Mouse (Mus musculus) hematopoietic multipotent progenitor cell, adult 10-12 weeks (in vitro differentiated cells): ENCODE measurements around the gene Smim24. TPM values are rescaled to one million over a fixed set of nuclear protein-coding genes. Genes with fewer than 3 reads are reported as not detected.

ENCODE experiments used
- polyA plus RNA-seq: library from polyadenylated mRNA; stranded (reverse); fragments of >175 nt; gene quantifications from 2 replicates; pipeline ENCODE4 v1.2.3, GENCODE M21; 2012; ENCODE audit warnings: low replicate concordance

Smim24 gene
- 3.0 and 3.7 TPM in 2 replicates for polyA plus RNA-seq

DNA sequence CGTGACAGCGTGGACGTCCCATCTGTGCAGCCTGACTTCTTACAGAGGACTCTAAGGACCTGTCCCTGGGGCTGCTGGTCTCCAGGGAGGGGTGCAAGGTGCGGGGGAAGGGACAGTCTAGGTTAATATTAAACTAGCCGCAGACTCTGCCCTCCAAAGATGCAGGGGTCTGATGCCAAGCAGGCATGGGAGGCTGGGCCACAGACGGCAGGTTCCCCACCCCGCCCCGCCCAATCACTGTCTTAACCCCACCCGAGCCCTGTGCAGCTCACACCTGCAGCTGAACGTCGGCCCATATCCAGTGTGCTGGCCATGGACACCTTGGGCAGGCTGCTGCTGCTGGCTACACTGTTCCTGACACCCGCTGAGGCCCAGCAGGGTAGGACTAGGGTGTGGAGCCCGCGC is at the start of gene Smim24:
Gene Smim24, plus strand, starts transcription at position 271 of the 405 bp plus-strand sequence.

DNA sequence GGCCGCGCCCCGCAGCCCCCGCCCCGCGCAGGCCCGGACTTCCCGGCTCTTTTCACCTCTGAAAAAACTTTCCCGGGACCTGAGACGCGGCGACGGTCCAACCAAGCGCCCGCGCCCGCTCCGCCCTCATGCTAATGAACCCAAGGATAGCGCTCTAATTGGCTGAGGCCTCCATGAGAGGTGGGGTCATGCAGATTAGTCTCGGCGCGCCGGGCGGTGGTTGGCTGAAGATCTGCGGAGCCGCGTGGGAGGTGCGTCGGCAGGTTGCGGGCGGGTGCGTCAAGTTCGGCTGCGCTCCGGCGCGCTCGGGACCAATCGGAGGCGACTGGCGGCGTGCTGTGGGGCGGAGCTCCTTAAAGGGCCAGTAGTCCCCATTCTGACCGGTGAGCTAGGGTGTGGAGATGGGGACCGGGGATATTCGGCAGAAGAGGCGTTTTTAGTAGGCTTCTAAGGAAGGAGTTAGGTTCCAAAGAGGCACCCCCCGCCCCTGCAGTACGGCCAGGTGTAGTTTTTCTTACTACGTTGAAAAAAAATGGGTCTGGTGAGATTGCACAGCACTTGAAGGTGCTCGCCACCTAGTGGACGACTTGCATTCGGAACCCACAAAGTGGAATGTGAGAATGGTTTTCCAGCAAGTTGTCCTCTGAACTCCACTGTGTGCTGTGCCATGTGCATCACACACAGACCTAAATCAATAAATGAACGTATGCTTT is 42.3 kb upstream of the Smim24 start, which contains the start of gene Hmg20b:
Gene Hmg20b, minus strand, starts transcription at position 130 of the 713 bp plus-strand sequence.

DNA sequence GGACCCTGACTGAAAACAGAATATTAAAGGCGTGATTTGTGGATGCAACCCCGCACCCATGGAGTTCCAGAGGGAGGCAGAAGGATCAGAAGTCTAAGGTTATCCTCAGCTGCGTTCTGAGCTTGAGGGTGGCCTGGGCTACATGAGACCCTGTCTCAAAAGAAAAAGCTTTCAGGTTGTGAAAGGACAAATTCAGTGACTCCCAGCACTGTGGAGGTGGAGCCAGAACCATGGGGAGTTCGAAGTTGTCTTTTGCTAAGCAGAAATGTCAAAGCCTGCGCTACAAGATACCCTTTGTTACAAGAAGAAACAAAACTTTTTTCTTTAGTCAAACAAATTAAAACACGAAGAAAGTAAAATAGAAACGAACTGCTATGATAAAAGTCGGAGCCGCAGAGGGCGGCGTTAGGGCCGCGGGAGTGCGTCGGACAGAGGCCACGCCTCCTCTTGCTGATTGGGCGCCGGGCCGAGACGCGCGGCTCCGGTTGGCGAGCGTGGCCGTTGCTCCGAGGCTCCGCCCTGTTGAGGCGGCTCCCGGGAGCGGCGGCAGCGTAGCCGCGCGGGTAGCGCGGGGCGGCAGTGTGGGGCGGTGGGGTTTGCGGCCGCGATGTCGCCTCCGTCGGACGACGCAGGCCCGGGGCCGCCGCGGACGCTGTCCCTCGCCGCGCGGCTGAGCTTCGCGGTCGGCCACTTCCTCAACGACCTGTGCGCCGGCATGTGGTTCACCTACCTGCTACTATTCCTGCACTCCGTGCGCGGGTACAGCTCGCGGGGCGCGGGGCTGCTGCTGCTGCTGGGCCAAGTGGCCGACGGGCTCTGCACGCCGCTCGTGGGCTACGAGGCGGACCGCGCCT is 35.6 kb upstream of the Smim24 start, which contains the start of gene Mfsd12:
Gene Mfsd12, plus strand, starts transcription at position 501 of the 854 bp plus-strand sequence.

DNA sequence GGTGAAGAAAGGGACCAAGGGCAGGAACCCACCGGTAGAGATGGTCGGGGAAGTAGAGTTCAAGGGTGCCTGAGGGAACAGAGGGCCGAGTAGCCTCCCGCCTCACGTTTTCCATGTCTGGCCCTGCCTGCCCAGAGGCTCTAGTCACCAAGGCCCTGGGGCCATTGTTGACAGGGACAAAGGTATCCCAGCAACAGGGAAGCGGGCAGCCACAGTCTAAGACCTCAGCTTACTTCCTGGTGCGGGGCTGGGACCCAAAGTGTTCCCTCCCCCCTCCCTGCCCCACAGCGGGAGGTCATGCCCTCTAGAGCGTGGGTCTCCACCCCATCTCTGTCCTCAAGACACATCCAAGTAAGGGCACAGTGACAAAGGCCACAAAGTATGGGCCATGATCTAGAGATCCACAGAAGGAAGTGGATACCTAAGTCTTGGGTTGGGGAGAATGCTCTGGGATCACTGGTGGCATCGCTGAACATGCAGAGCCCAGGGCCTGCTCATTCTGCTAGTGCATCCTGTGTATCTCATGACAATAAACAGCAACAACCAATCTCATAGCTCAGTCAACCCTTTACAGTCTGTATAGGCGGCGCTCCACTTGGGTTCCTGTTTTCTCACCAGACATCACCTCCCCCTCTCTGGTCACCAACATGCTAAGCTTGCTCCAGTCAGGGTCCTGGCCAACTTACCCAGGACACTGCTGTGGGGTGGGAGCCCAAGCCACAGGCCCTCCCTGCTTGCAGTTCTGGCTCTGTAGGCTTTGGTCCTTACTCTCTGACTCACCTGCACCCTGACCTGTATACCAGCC is 27.0 kb upstream of the Smim24 start, which contains the start of gene 4930404N11Rik:
Gene 4930404N11Rik, minus strand, starts transcription at position 145 of the 805 bp plus-strand sequence.

DNA sequence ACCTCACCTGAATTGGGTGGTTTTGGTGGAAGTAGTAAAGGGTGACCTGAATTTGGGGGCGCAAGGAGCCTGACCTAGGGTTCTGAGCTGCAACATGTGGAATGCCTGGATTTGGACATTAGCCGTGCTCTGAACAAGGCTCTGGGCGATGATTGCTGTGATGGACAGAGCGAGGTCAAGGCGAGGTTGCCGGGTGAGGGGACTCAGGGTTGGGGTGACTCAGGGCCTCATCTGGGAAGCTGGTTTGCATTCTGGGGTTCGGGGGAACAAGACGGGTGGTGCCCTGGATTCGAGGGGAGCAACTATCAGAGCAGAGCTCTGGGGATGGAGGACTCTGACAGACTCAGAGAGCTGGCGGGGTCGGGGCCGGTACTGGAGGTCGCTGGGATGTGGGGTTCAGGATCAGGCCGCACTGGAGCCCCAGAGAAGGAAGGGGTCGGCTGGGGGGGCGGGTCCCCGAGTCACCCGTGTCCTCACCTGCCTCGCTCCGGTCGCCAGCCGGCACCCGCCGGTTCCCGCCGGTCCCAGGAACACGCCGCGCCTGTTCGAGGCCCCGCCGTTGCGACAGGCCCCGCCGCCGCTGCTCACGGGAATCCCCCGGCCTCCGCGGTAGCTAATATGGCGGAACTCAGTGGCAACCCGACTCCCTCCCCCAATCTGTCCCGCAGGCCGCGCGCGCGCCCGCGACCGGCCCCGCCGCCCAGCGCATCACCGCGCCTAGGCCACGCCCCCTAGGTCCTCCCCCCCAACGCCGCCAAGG is 14.9 kb upstream of the Smim24 start, which contains the start of gene Fzr1:
Gene Fzr1, minus strand, starts transcription at position 724 of the 760 bp plus-strand sequence.

DNA sequence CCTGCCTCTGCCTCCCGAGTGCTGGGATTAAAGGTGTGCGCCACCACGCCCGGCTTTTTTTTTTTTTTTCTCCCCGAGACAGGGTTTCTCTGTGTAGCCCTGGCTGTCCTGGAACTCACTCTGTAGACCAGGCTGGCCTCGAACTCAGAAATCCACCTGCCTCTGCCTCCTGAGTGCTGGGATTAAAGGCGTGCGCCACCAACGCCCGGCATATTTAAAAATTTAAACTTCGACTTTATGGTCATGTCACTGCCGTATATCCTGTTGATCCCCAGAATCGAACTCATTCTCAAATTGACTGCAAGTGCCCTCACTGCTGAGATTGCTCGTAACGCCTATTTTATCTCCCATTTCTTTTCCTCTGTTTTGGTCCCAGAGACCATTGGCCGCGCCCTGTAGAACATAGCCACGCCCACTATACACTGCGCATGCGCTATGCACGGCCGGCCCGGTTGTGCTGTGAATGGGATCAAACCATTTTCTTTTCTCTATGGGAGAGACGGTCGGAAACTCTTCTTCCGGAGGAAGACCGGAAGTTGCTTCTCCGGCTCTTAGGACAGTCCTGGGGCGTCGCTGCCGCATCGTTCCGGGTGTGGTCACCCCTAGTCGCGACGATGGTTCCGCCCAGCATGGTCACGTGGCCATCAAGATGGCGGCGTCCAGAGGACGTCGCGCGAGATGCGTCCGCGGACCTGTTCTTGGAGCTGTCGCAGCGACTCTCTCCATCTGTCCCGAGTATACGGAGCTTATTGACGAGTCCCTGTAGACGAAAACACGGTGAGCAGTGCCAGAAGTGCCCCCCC is 8.8 kb upstream of the Smim24 start, which contains the start of the genes Dohh and Gm48551:
Gene Dohh, plus strand, starts transcription at position 627 of the 803 bp plus-strand sequence.
Gene Gm48551, plus strand, starts transcription at position 665 of the 803 bp plus-strand sequence.

DNA sequence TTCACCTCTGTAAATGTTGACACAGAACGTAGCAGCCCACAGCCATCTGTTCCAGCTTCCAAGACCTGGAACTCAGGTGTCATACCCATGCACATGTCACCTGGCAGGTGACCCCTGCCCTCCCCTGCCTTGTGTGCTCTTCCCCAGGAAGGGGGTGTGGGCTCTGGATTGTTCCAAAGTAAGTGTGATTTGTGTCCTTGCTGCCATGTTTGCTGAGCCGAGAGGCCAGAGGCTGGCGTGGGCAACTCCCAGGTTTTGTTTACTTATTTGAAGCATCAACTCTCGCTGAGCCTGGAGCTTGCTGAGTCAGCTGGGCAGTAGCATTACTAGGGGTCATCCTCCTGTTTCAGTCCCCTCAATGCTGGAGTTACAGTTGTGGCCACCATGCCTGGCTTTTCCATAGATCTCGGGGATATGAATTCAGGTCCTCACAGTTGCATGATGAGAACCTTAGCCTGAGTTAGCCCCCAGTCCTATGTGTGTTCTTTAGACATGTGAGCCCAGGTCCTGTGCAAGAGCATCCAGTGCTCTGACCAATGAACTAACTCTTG is 4.3 kb upstream of the Smim24 start, which contains the start of gene Gm48552:
Gene Gm48552, plus strand, starts transcription at position 501 of the 551 bp plus-strand sequence.

Other genes with a start within 250 kb of the Smim24 start
- gene Pias4, start 225.1 kb upstream of the Smim24 start, polyA plus RNA-seq = 72.6 and 164 TPM in 2 replicates
- gene Eef2, start 216.4 kb upstream of the Smim24 start, polyA plus RNA-seq = 495 and 2,413 TPM in 2 replicates
- gene Dapk3, start 210.0 kb upstream of the Smim24 start, polyA plus RNA-seq = 53.4 and 152 TPM in 2 replicates
- 0.09 TPM in 1 of 2 replicates, not detected in the other for gene 4930442H23Rik, start 209.2 kb upstream of the Smim24 start, polyA plus RNA-seq
- gene Nmrk2, start 191.0 kb upstream of the Smim24 start, polyA plus RNA-seq = not detected in 2 replicates
- 0.53 and 0.94 TPM in 2 replicates for gene Atcay, start 162.2 kb upstream of the Smim24 start, polyA plus RNA-seq
- 4.0 and 8.6 TPM in 2 replicates for gene Zfr2, start 159.9 kb upstream of the Smim24 start, polyA plus RNA-seq
- 31.4 and 107 TPM in 2 replicates for gene Matk, start 140.1 kb upstream of the Smim24 start, polyA plus RNA-seq
- 314 and 329 TPM in 2 replicates for gene Mrpl54, start 126.1 kb upstream of the Smim24 start, polyA plus RNA-seq
- gene Apba3, start 126.1 kb upstream of the Smim24 start, polyA plus RNA-seq = 70.4 and 133 TPM in 2 replicates
- 15.0 and 35.0 TPM in 2 replicates for gene Tjp3, start 101.5 kb upstream of the Smim24 start, polyA plus RNA-seq
- gene Pip5k1c, start 100.1 kb upstream of the Smim24 start, polyA plus RNA-seq = 245 and 665 TPM in 2 replicates
- 60.3 and 77.6 TPM in 2 replicates for gene Cactin, start 71.9 kb upstream of the Smim24 start, polyA plus RNA-seq
- 29.6 and 30.6 TPM in 2 replicates for gene Tbxa2r, start 64.3 kb upstream of the Smim24 start, polyA plus RNA-seq
- 3.1 and 6.9 TPM in 2 replicates for gene Gipc3, start 49.8 kb upstream of the Smim24 start, polyA plus RNA-seq
- 184 and 481 TPM in 2 replicates for gene Hmg20b, start 42.6 kb upstream of the Smim24 start, polyA plus RNA-seq
- gene Mfsd12, start 35.6 kb upstream of the Smim24 start, polyA plus RNA-seq = 20.8 and 31.1 TPM in 2 replicates
- 11.6 and 18.6 TPM in 2 replicates for gene 4930404N11Rik, start 27.2 kb upstream of the Smim24 start, polyA plus RNA-seq
- gene Fzr1, start 14.5 kb upstream of the Smim24 start, polyA plus RNA-seq = 48.1 and 72.7 TPM in 2 replicates
- gene Dohh, start 8.6 kb upstream of the Smim24 start, polyA plus RNA-seq = 76.4 and 107 TPM in 2 replicates
- gene Gm48551, start 8.6 kb upstream of the Smim24 start, polyA plus RNA-seq = 1.2 and 4.2 TPM in 2 replicates
- 8.9 and 18.4 TPM in 2 replicates for gene Gm48552, start 4.0 kb upstream of the Smim24 start, polyA plus RNA-seq
- gene Nfic, start 62.6 kb downstream of the Smim24 start, polyA plus RNA-seq = 136 and 414 TPM in 2 replicates
- gene Celf5, start 89.7 kb downstream of the Smim24 start, polyA plus RNA-seq = 0.16 and 0.55 TPM in 2 replicates
- gene Ncln, start 103.3 kb downstream of the Smim24 start, polyA plus RNA-seq = 160 and 386 TPM in 2 replicates
- gene S1pr4, start 107.1 kb downstream of the Smim24 start, polyA plus RNA-seq = 82.3 and 109 TPM in 2 replicates
- gene Gna15, start 131.2 kb downstream of the Smim24 start, polyA plus RNA-seq = 14.8 and 33.6 TPM in 2 replicates
- 23.0 and 28.3 TPM in 2 replicates for gene Gna11, start 152.1 kb downstream of the Smim24 start, polyA plus RNA-seq
- 1,473 and 2,763 TPM in 2 replicates for gene Aes, start 166.4 kb downstream of the Smim24 start, polyA plus RNA-seq
- gene Tle2, start 181.5 kb downstream of the Smim24 start, polyA plus RNA-seq = 8.9 and 15.5 TPM in 2 replicates
- 1.2 and 2.5 TPM in 2 replicates for gene Tle6, start 208.0 kb downstream of the Smim24 start, polyA plus RNA-seq
- gene BC025920, start 213.2 kb downstream of the Smim24 start, polyA plus RNA-seq = 0.20 and 0.92 TPM in 2 replicates
- 67.6 and 143 TPM in 2 replicates for gene Sirt6, start 234.7 kb downstream of the Smim24 start, polyA plus RNA-seq
- gene Ankrd24, start 235.5 kb downstream of the Smim24 start, polyA plus RNA-seq = 3.8 and 6.2 TPM in 2 replicates